Mouse (Mus musculus) heart, adult 9 months (tissue): ENCODE data around the gene Galnt10.

Experiments used
- DNase-seq, 2 experiments: peaks; one replicate each; pipeline ENCODE4 v3.0.0; 2022; ENCODE audit warnings: low spot score in 2 of 2

The Galnt10 gene

GRCm38 (mm10) chr11:57688179-57688929, 43.1 kb downstream of the Galnt10 start:
- peak; percentile 54 to 73 for DNase-seq

DNA sequence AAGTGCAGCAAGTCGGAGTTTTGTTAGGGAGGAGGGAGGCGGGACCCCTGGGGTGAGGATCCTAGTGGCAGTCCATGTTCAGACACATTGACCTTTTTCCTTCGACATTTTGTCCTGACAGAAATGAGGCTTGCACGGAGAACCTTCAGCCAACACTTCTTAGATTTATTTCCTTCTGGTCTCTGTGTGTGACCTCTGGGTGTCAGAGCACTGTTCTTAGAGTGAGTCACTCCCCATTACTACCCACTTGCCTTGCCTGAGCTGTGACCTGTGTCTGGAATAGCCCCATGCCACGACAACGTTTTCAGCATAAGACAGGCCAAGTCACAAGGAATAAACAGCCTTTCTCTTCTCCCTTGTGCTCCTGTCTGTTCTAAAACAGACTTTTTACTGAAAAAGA, 44.6 kb downstream of the Galnt10 start:
- no peak for DNase-seq

DNA sequence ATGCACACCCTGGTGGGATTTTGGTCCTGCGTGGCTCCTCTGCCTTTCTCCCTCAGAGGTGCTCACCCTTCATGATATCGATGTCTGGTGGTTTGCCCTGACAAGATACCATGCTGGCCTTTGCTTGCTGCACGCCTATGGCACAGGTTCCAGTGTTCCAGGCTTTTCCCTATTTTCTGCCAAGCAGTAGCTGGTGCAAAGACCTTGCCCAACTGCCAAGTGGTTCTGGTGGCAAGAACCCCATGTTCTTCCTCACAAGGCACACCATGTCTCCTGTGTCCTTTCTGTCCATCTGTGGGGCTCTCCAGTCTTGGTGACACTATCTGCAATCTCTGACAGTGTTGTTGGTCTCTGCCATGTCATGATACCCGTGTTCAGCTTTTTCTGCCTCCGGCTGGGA, 45.6 kb downstream of the Galnt10 start:
- no peak for DNase-seq

DNA sequence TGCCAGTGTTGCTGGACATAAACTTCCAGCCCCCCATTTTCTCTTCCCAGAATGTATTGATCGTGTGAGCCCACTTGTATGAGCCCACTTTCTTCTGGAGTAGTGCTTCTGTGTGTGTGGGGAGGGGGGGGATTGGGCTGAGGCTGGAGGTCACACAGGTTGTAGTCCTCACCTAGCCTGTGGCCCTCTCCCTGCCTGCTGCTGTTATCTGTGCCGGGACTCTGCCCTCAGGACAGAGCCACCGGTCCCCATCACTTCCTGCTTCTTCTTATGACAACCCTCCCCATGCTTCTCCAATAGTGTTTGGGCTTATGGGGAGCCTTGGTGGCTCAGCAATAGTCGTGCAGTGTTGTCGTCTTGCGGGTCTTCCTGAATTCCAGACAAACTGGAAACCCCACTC, 46.7 kb downstream of the Galnt10 start:
- DNase-seq: no peak

GRCm38 (mm10) chr11:57692726-57693125, 47.5 kb downstream of the Galnt10 start:
- DNase-seq: no peak

DNA sequence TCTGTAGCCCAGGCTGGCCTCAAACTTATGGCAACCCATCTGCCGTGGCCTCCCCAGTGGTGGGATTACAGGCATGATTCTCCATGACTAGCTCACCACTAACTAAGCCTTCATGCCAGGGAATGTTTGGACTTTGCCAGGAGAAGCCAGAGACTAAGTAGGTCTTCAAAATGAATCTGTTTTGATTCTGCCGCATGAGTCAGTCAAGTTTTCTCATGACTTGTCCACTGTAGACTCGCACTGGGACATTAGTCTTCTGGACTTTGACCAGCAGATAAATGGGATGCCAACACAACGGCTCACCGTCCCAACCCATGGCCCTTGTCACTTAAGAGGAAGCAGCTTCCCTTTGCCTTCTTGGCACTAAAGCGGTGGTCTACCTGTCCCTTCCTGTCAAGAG, 49.2 kb downstream of the Galnt10 start:
- DNase-seq: no peak

DNA sequence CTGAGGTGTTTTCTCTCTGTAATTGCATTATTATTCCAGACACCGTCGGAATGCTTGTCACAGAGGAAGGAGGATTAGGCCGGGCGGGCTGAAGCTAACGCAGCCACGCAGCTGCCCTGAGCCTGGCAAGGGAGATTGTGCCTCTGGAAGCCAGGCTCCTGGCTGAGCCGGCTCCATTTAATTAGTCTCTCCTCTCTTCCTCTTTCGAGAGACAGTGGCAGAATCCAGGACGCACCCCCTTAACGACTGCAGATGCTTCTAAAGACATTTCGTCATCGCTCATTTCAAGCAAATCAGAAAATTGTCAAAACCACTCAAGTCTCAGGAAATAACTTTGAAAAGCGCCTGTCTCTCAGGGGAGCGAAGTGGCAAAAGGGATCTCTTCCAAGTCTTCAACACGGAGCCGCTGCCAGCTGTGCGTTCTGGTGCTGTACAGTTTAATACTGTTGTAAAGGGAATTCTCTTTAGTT, 51.0 kb downstream of the Galnt10 start:
- DNase-seq: no peak

- DNase-seq: peak; percentile 74 to 86
Measured at GRCm38 (mm10) chr11:57696807-57697251, 51.6 kb downstream of the Galnt10 start.

GRCm38 (mm10) chr11:57700114-57700513, 54.9 kb downstream of the Galnt10 start:
- no peak for DNase-seq

GRCm38 (mm10) chr11:57701193-57701925, 56.1 kb downstream of the Galnt10 start:
- no peak for DNase-seq

- DNase-seq: no peak
Measured at GRCm38 (mm10) chr11:57701956-57702355, 56.7 kb downstream of the Galnt10 start.

GRCm38 (mm10) chr11:57706620-57707019, 61.4 kb downstream of the Galnt10 start:
- no peak for DNase-seq

DNA sequence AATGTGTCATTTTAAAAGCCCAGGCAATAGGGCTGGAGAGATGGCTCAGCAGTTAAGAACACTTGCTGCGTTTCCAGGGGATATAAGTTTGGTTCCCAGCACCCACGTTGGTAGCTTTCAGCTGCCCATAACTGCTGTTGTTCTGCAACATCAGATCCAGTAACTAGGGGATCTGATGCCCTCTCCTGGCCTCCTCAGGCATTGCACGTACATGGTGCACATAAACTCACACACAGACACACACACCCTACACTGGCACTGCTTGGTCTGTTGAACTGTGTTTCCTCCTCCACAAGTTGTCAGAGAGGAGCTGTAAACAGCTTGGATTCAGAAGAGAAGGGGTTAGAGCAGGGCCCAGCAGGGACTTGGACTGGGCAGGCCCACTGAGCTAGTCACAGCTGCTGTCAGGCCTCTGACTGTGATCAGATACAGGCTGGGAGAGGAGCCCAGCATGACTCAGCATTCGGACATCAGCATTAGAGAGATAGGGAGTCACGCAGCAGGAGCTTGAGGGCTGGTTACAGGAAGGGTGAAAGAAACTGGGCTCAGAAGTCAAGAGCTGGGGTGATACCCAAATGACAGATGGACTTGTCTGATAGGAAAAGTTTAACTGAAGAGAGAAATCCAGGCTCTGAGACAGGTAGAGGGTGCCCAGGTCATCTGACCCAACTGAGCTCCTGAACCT, 62.0 kb downstream of the Galnt10 start:
- DNase-seq: peak in 1 of 2 experiments; percentile 24

GRCm38 (mm10) chr11:57708174-57709154, 63.2 kb downstream of the Galnt10 start:
- DNase-seq: no peak

DNA sequence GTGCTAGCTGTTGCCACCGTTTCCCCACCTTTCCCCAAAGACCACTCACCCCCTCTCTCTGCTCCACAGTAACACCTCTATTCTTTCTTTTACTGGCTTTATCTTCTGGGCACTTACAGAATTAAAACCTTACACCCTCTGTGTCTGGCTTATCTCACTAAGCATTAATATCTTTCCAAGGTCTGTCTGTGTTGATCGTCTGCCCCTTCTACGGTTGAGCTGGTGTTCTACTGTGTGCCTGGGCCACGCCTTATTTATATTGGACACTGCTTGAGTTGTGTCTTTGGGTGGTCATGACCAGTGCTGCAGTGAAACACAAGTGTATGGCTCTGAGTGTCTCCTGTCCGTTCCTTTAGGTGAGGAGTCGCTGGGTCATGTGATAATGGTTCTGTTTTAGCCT, 68.7 kb downstream of the Galnt10 start:
- no peak for DNase-seq

- no peak for DNase-seq
Measured at GRCm38 (mm10) chr11:57716721-57717120, 71.5 kb downstream of the Galnt10 start.

DNA sequence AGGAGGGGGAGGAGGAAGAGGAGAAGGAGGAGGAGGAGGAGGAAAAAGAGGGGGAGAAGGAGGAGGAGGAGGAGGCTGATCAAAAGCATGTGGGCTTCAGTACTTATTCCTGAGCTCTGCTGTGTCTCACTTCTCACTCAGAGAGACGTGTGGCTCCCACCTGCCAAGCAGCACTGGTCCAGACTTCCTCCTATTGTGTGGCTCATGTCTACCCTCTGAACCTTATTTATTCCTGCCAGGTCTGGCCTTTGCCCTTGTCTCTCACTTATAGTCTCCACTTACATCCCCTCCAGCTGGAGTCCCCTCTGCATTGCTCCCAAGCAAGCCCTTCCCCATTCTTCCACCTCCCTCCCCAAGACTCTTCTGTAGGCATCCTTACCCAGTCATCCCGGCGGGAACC, 72.2 kb downstream of the Galnt10 start:
- DNase-seq: no peak

DNA sequence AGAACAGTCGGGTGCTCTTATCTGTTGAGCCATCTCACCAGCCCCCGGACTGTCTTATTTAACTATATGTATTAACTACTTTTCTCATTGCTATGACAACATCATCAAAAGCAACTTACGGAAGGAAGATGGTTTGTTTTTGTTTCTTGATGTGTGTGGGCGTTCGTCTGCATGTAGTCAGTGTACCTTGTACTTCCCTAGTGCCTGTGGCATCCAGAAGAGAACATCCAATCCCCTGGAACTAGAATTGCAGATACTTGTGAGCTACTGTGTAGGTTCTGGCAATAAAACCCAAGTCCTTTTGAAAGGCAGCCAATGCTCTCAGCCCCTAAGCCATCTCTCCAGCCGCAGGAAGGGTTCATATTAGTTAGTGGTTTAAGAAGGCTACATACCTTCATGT, 72.8 kb downstream of the Galnt10 start:
- DNase-seq: no peak

DNA sequence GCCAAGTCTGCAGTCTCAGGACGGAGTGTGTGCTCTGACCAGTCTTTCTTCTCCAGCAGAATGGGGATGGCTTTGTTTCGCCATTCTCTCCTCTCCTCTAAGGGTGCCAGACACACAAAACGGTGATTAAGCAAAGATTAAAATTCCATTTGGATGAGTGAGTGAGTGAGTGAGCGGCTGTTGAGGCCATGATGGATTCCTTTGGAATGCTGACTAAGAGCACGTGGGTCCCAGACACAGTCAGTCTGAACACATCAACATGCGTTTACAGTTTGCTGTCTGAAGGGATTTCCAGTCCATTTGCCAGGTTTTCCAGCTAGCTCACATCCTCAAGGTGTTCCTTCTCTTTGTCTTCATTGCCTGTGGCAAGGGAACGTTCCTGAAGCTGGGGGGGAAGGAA, 74.4 kb downstream of the Galnt10 start:
- DNase-seq: no peak

DNA sequence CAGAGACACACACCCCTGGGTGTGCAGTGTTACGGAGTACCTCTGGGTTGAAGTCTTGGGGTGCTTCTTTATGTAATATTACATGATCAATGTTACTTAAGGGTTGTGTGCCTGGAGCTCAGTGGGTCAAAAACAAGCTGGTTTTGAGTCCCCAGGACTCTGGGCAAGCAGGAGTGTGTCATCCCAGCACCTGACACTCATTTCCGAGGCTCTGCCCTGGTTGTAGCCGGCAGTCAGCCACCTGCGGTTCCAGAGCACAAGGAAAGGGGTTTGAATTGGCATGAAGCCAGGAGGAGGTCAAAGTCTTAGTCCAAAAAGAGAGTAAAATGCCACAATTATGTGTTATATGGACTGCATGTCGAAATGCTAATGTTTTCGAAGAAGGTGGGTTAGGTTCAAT, 74.8 kb downstream of the Galnt10 start:
- DNase-seq: no peak

GRCm38 (mm10) chr11:57724791-57725463, 79.7 kb downstream of the Galnt10 start:
- no peak for DNase-seq
